20 mouse cellular contexts compared by ENCODE assay signal in genomic region chr14:11133787-11134735, GRCm38 (mm10). TPM values are rescaled to one million over a fixed set of nuclear protein-coding genes. Genes with fewer than 3 reads are reported as not detected.
A peak's percentile ranks its signal among the peaks of the same experiment; 100 is the strongest.
DNase-seq lines count a peak whose midpoint lies in the region; ATAC-seq lines count a peak whose summit lies in the region.
"Had no signal": no experiment of that assay in that cellular context is flagged by ENCODE, and none has a peak within 500 bp of the region (broad histone marks: within the 10 kb centered on the region; RNA-seq: fewer than 3 reads in every experiment).

No protein-coding gene starts in this region.

- no peaks in the 10 kb centered on the region for H3K36me3 ChIP-seq in forebrain, embryonic 13.5 days (ENCODE audit: poor library complexity, severe bottlenecking)
- H3K36me3 ChIP-seq in forebrain, embryonic 11.5 days (ENCODE audit: control insufficient read depth, insufficient read depth, low read length): no peaks in the 10 kb centered on the region
- no peaks in the 10 kb centered on the region for H3K36me3 ChIP-seq in neural tube, embryonic 15.5 days
- H3K36me3 ChIP-seq: hindbrain, embryonic 15.5 days had no signal

- DNase-seq in adrenal gland, adult 2 months: peak; percentile 9
- no peak for DNase-seq in adrenal gland, postnatal 14 days
- DNase-seq in forebrain, embryonic 11.5 days (ENCODE audit: low spot score): no peak
- peak; percentile 10 for DNase-seq in left cerebral cortex, postnatal 4 days
- DNase-seq in left cerebral cortex, adult 18-20 months (ENCODE audit: low spot score in 2 of 2): no peak
- no peak for DNase-seq in spleen, postnatal 14 days (ENCODE audit: low spot score in 2 of 2)
- DNase-seq: gastrocnemius, postnatal 25 days; heart, adult 2 months; heart, postnatal 36 days; thymus, postnatal 14 days had no signal

- H3K9ac ChIP-seq in forebrain, embryonic 13.5 days: no peak overlapping the region
- no peak overlapping the region for H3K9ac ChIP-seq in forebrain, embryonic 11.5 days (ENCODE audit: low read length)
- H3K9ac ChIP-seq in neural tube, embryonic 15.5 days (replicated peaks): no peak overlapping the region
- H3K9ac ChIP-seq: hindbrain, embryonic 15.5 days; liver, embryonic 14.5 days had no signal

- WGBS in forebrain, embryonic 13.5 days: 82% methylated on average over 12 of the region's 12 CpGs
- 89% methylated on average over 12 of the region's 12 CpGs for WGBS in forebrain, embryonic 11.5 days
- 84% methylated on average over 12 of the region's 12 CpGs for WGBS in neural tube, embryonic 15.5 days

- no peak overlapping the region for H3K4me3 ChIP-seq in forebrain, embryonic 13.5 days
- no peak overlapping the region for H3K4me3 ChIP-seq in forebrain, embryonic 11.5 days (ENCODE audit: low read depth, low read length)
- no peak overlapping the region for H3K4me3 ChIP-seq in neural tube, embryonic 15.5 days (replicated peaks)
- H3K4me3 ChIP-seq: heart, adult 2 months; hindbrain, embryonic 15.5 days had no signal

- ATAC-seq in forebrain, embryonic 13.5 days: peak; percentile 33; the same call in 1 of the 2 replicates
- ATAC-seq in forebrain, embryonic 11.5 days (replicated peaks; ENCODE audit: low FRiP score): no peak
- ATAC-seq in neural tube, embryonic 15.5 days (ENCODE audit: low FRiP score): no peak
- ATAC-seq: activated CD4-positive, CD25-positive, alpha-beta regulatory T cell, adult 4 months; intestine, embryonic 16.5 days had no signal

- intact Hi-C loops in left cerebral cortex, postnatal 4 days (cut with DNase I): no loop called here

- H3K4me2 ChIP-seq in forebrain, embryonic 13.5 days: no peak overlapping the region
- H3K4me2 ChIP-seq in forebrain, embryonic 11.5 days (ENCODE audit: low read depth, low read length, severe bottlenecking): no peak overlapping the region
- H3K4me2 ChIP-seq in neural tube, embryonic 15.5 days: no peak overlapping the region
- H3K4me2 ChIP-seq: hindbrain, embryonic 15.5 days; midbrain, embryonic 11.5 days had no signal

- H3K9me3 ChIP-seq in forebrain, embryonic 13.5 days (replicated peaks): no peaks in the 10 kb centered on the region
- H3K9me3 ChIP-seq in forebrain, embryonic 11.5 days (ENCODE audit: control insufficient read depth, low read length): no peaks in the 10 kb centered on the region
- no peaks in the 10 kb centered on the region for H3K9me3 ChIP-seq in neural tube, embryonic 15.5 days (replicated peaks)
- H3K9me3 ChIP-seq: hindbrain, embryonic 15.5 days had no signal

- H3K27me3 ChIP-seq in forebrain, embryonic 13.5 days: no peaks in the 10 kb centered on the region
- no peaks in the 10 kb centered on the region for H3K27me3 ChIP-seq in forebrain, embryonic 11.5 days (ENCODE audit: control insufficient read depth, insufficient read depth, low read length)
- H3K27me3 ChIP-seq in neural tube, embryonic 15.5 days (replicated peaks): no peaks in the 10 kb centered on the region
- H3K27me3 ChIP-seq: hindbrain, embryonic 15.5 days had no signal

- no peaks in the 10 kb centered on the region for H3K4me1 ChIP-seq in forebrain, embryonic 13.5 days
- H3K4me1 ChIP-seq in forebrain, embryonic 11.5 days (replicated peaks; ENCODE audit: control insufficient read depth, insufficient read depth, low read length): no peaks in the 10 kb centered on the region
- no peaks in the 10 kb centered on the region for H3K4me1 ChIP-seq in neural tube, embryonic 15.5 days
- H3K4me1 ChIP-seq: hindbrain, embryonic 15.5 days had no signal

- no peak overlapping the region for H3K27ac ChIP-seq in forebrain, embryonic 13.5 days
- H3K27ac ChIP-seq in forebrain, embryonic 11.5 days (ENCODE audit: low read depth, low read length): no peak overlapping the region
- H3K27ac ChIP-seq in neural tube, embryonic 15.5 days (replicated peaks): no peak overlapping the region
- H3K27ac ChIP-seq: heart, adult 2 months; hindbrain, embryonic 15.5 days; kidney, postnatal 0 days; liver, embryonic 14.5 days; macrophage had no signal

RNA-seq across cellular contexts. Expression of gene Fhit, which starts 27.8 kb away (rescaled TPM):
- total RNA-seq in adrenal gland, adult 2 months (2021): 10 to 100 TPM in 1 of 2 experiments, 1 to 10 TPM in 1; 7.5 to 12.5 TPM
- 2.7 and 2.9 TPM in 2 replicates for polyA plus RNA-seq in adrenal gland, adult 2 months (2012; rRNA removed)
- 8.8 and 10.3 TPM in 2 replicates for total RNA-seq in adrenal gland, postnatal 14 days (2021)
- 4.6 and 6.2 TPM in 2 replicates for polyA plus RNA-seq in forebrain, embryonic 13.5 days (2015; fragmentation: Nextera tagmentation; extraction: Ambion mirVana)
- polyA plus RNA-seq in forebrain, embryonic 11.5 days (2014; fragmentation: Nextera tagmentation; extraction: Ambion mirVana): 2.2 and 2.3 TPM in 2 replicates
- total RNA-seq in left cerebral cortex, postnatal 4 days (2021): 1 to 10 TPM; 3.2 to 5.8 TPM
- 1 to 10 TPM; 6.8 to 9.4 TPM for total RNA-seq in left cerebral cortex, adult 18-20 months (2021)
- polyA plus RNA-seq in neural tube, embryonic 15.5 days (2015; fragmentation: Nextera tagmentation; extraction: Ambion mirVana): 6.8 and 7.5 TPM in 2 replicates
- total RNA-seq: monocyte, adult 5-6 weeks had no signal

Comparison
In these comparisons a context has a peak if more than half of its experiments do, and no peak if none do; other contexts are left out.
1. DNase-seq: peak in adrenal gland, adult 2 months (single experiment) and left cerebral cortex, postnatal 4 days (single experiment); none in adrenal gland, postnatal 14 days (single experiment), forebrain, embryonic 11.5 days (single experiment), left cerebral cortex, adult 18-20 months (0 of 2) and spleen, postnatal 14 days (0 of 2).